Mouse (Mus musculus): ENCODE data around the gene Gm10491. TPM values are rescaled to one million over a fixed set of nuclear protein-coding genes. Genes with fewer than 3 reads are reported as not detected.

The Gm10491 gene
- polyA plus RNA-seq (2015; fragmentation: Nextera tagmentation; extraction: Ambion mirVana) = not detected in 2 replicates

DNA sequence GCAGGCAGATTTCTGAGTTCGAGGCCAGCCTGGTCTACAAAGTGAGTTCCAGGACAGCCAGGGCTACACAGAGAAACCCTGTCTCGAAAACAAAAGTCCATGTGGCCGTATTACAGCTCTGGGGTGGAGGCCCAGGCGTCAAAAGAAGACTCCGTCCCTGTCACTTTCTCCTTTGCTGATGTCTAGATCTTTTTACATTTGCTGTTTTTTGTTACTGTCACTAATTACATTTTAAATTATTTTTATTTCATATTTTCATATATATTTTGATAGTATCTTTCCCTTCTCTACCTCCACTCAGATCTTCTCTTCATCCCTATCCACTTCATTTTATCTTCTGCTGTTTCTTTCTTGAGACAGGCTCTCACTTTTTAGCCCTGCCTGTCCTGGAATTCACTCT lies at the start of gene Gm10491:
Gm10491 (minus strand) TSS at position 101 of the 400 bp plus-strand sequence.
- Histone ChIP-seq H3K27ac (no peak within 1 kb of the TSS), H3K4me3 (no peak within 1 kb of the TSS), H3K9ac (no peak within 1 kb of the TSS), H3K9me3 (no peaks in the 10 kb centered on the region), H3K27me3 (replicated peaks) (no peaks in the 10 kb centered on the region), H3K4me2 (no peak within 1 kb of the TSS), H3K36me3 (replicated peaks) (no peaks in the 10 kb centered on the region), H3K4me1 (no peaks in the 10 kb centered on the region)
- 90% methylated on average over 5 of the region's 5 CpGs for WGBS
- no peak for ATAC-seq (replicated peaks)

DNA sequence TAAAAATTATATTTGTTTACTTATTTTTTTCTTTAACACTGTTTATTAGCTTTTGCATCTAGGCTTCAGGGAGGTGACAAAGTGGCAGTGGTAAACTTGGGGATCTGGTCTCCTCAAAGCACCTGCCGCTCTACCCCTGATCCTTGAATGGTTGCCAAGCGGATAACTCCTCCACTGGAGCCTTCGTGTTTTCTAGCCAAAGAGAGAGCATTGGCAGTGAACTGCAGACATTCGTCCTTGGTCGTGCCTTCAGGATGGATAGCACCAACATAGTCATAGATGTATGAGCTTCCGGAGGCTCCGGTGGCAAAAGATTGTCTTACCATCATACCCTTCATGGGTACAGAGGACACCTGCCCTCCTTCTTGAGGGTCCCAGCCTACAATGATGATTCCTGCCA lies 42.5 kb upstream of the Gm10491 start:
- H3K4me2 ChIP-seq = no peak overlapping the region
- peaks cover 8% of the 10 kb centered on the region; the same call in 1 of the 2 replicates for H3K4me1 ChIP-seq
- no peaks in the 10 kb centered on the region for H3K9me3 ChIP-seq
- no peak for ATAC-seq (replicated peaks)
- H3K27me3 ChIP-seq (replicated peaks) = no peaks in the 10 kb centered on the region
- no peaks in the 10 kb centered on the region for H3K36me3 ChIP-seq (replicated peaks)
- 92% methylated on average over 7 of the region's 7 CpGs for whole genome bisulfite sequencing
- H3K9ac ChIP-seq = no peak overlapping the region
- H3K4me3 ChIP-seq = no peak overlapping the region
- no peak overlapping the region for H3K27ac ChIP-seq

DNA sequence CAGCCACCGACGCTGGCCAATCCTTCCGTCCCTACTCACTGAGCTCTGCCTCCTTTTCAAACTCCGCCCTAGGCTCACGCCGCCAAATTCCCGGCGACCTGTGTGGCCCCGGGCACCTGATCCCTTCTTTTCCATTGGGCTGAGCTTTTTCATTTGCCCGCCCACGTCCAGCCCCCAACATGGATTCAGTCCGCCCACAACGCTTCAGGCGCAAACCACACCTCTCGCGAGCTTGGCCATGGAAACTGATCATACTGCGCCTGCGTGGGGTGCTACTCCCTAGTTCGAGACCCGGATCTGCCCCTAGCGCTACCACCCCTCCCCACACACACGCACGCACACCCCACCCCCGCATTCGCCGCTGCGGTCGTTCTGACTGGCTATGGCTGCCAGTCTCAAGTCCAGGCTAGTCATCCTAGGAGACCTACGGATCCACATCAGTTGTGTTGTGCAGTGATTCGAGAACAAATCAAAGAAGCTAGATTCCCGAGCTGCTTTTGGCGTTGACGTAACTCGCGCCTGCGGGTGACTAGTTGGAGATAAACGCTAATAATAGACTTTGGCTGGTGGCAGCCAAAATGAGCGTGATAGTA lies 40.4 kb upstream of the Gm10491 start:
- Histone ChIP-seq H3K27me3 (replicated peaks) (no peaks in the 10 kb centered on the region), H3K4me1 (peaks cover 8% of the 10 kb centered on the region; the same call in 1 of the 2 replicates), H3K4me3 (peak overlapping the region; percentile 44), H3K4me2 (peak overlapping the region; percentile 55), H3K9ac (peak overlapping the region; percentile 4; the same call in 1 of the 2 replicates), H3K27ac (peak overlapping the region; percentile 69), H3K9me3 (no peaks in the 10 kb centered on the region), H3K36me3 (replicated peaks) (no peaks in the 10 kb centered on the region)
- 18% methylated on average over 38 of the region's 38 CpGs for WGBS
- ATAC-seq (replicated peaks) = peak; percentile 99; the same call in 1 of the 2 replicates

DNA sequence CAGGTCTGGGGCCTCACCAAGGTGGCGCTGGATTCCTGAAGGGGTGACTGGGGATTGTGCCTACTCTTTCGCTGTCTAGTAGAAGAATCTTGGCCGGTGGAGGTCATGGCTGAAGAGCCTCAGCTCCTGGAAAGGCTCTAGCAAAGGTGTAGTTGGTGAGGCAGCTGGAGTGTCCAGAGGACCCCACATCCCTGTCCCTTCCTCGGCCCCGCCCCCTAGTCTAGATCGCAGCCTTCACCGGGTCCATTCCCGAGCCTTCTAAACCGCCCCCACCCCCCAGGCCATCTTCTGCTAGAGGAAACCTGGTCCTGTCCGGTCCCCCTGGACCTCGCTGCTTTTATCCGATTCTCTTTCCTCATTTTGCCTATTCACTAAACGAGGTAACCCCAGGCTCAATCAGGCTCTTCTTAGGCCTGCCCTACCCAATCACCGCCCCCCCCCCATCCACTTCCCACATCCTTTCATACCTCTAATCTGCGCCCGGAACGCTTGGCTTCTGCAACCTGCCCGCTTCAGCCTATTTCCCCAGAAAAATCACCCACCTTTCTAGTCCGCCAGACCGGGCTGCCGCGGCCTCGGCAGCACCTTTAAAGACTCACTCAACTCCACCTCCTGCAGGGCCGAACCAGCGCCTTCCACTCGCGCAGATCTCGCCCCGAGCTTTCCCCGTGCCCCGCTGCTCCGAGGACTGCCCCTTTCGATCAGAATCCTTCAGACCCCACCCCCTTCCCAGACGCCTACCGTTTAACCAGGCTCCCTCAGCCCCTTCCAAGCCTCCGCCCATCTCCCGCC lies 39.7 kb upstream of the Gm10491 start, which contains the start of gene Hdac6:
Hdac6 (minus strand) TSS at position 782 of the 792 bp plus-strand sequence.
- Histone ChIP-seq H3K4me1 (peaks cover 8% of the 10 kb centered on the region; the same call in 1 of the 2 replicates), H3K4me2 (peak within 1 kb of the TSS; percentile 55), H3K9ac (peak within 1 kb of the TSS; percentile 41), H3K9me3 (no peaks in the 10 kb centered on the region), H3K27ac (peak within 1 kb of the TSS; percentile 74), H3K4me3 (peak within 1 kb of the TSS; percentile 44), H3K27me3 (replicated peaks) (no peaks in the 10 kb centered on the region), H3K36me3 (replicated peaks) (no peaks in the 10 kb centered on the region)
- WGBS = 25% methylated on average over 37 of the region's 37 CpGs
- ATAC-seq (replicated peaks) = peak; percentile 29

DNA sequence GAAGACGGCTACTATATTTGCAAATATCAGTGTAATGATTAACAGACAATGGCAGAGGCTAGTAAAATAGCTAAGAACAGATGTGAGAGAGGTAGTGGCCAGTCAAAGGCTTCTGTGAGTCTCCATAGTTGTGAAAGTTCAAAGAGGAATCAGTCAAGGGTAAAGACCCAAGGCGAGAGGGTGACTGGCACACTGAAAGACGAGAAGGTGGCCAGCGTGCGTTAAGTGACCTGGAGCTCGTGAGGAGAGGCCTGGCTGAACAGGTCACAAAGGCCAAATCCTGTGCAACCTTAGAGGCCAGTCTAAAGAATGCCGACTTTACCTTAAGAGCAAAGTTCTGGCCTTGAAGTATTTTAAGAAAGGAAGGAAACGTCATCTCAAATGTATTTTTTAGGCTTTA lies 38.0 kb upstream of the Gm10491 start:
- Histone ChIP-seq H3K9me3 (no peaks in the 10 kb centered on the region), H3K4me3 (no peak overlapping the region), H3K4me2 (no peak overlapping the region), H3K27me3 (replicated peaks) (no peaks in the 10 kb centered on the region), H3K9ac (no peak overlapping the region), H3K27ac (no peak overlapping the region), H3K4me1 (peaks cover 8% of the 10 kb centered on the region; the same call in 1 of the 2 replicates), H3K36me3 (replicated peaks) (no peaks in the 10 kb centered on the region)
- no peak for ATAC-seq (replicated peaks)
- WGBS = 66% methylated on average over 8 of the region's 8 CpGs

DNA sequence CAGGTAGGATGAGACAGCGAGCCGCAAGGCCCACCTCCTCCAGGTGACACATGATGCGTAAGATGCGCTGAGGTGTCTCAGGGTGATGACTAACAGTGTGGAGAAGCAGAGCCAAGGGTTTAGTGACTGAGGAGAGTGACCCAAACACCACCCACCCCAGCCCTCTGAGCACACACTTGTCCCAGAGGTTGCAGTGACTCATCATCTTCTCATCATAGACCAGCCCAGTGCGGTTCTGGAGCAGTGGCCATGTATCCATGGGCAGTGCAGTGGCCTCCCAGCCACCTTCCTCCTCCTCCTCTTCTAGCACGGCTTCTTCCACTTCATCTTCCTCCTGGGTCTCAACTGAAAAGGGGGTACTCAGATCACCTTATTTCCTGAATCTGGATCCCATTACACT lies 30.0 kb upstream of the Gm10491 start:
- no peaks in the 10 kb centered on the region for H3K4me1 ChIP-seq
- H3K27me3 ChIP-seq (replicated peaks) = no peaks in the 10 kb centered on the region
- no peak overlapping the region for H3K4me2 ChIP-seq
- WGBS = 95% methylated on average over 6 of the region's 6 CpGs
- no peak overlapping the region for H3K9ac ChIP-seq
- H3K4me3 ChIP-seq = no peak overlapping the region
- ATAC-seq (replicated peaks) = no peak
- no peaks in the 10 kb centered on the region for H3K36me3 ChIP-seq (replicated peaks)
- no peaks in the 10 kb centered on the region for H3K9me3 ChIP-seq
- H3K27ac ChIP-seq = no peak overlapping the region

DNA sequence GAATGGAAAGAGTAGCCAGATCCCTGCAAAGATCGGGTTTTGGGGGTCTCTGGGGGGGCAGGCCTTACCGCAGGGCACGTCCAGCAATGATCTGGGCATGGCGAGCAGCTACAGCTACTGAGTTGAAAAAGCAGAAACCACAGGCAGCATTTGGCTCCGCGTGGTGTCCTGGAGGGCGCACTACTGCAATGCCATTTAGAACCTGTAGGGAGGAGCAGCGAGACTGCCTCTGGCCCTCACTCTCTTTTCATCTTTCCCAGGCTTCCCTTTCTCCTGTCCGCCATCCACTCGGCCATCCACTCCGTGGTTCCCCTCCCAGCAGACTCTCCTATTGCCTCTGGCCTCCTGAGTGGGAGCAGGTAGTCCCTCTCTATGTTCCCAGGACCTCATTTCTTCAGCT lies 29.2 kb upstream of the Gm10491 start:
- H3K4me3 ChIP-seq = no peak overlapping the region
- no peaks in the 10 kb centered on the region for H3K9me3 ChIP-seq
- 53% methylated on average over 11 of the region's 11 CpGs for WGBS
- ATAC-seq (replicated peaks) = no peak
- no peak overlapping the region for H3K27ac ChIP-seq
- H3K36me3 ChIP-seq (replicated peaks) = no peaks in the 10 kb centered on the region
- no peaks in the 10 kb centered on the region for H3K27me3 ChIP-seq (replicated peaks)
- H3K4me2 ChIP-seq = no peak overlapping the region
- no peak overlapping the region for H3K9ac ChIP-seq
- H3K4me1 ChIP-seq = no peaks in the 10 kb centered on the region

DNA sequence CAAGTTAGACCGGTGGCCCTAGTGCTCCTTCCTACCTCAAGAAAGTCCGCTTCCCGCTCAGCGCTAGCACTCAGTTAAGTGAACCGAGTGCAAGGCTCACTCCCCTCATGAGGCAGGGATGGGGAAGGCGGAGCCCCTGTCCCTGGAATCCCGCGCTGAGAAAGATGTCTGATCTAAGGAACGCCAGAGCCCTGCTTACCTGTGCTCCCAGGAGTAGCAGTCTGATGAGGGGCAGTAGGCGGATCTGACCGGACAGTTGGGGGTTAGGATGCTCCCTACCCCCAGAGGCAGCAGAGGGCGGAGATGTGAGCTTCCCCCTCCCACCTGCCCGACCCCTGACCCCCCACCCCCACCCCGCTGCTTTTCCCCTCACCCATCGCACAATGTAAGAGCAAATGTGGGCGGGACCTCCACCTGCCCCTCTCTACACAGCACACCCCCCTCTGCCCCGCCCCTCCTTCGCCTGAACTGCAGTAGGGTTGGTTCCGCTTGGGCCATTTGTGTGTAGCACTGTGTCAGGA lies 20.7 kb upstream of the Gm10491 start, which contains the start of gene Eras:
Eras (minus strand) TSS at position 338 of the 521 bp plus-strand sequence.
- WGBS = 24% methylated on average over 19 of the region's 19 CpGs
- H3K36me3 ChIP-seq (replicated peaks) = peaks cover 6% of the 10 kb centered on the region; the same call in 1 of the 2 replicates
- H3K4me2 ChIP-seq = no peak within 1 kb of the TSS
- no peak within 1 kb of the TSS for H3K4me3 ChIP-seq
- no peaks in the 10 kb centered on the region for H3K4me1 ChIP-seq
- H3K9me3 ChIP-seq = no peaks in the 10 kb centered on the region
- ATAC-seq (replicated peaks) = no peak
- H3K27me3 ChIP-seq (replicated peaks) = peaks cover 6% of the 10 kb centered on the region
- no peak within 1 kb of the TSS for H3K9ac ChIP-seq
- H3K27ac ChIP-seq = no peak within 1 kb of the TSS

DNA sequence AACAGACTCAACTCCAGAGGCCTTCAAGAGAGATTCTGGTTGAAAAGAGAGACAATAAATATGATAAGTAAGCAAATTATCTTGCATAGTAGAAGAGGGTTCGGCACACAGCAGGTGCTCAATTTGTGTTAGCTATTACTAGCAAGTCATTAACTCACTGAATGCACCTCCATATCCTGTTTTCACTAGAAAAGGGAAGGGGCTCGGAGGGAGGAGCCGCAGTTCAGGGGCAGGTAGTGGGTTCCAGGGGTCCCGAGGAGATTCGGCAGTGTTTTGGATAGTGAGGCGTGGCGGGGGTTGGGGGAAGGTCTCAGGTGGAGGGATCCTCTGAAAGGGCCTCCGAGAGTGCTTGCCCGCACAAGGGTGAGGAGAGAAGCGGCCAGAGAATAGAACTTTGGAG lies 19.5 kb upstream of the Gm10491 start:
- ATAC-seq (replicated peaks) = no peak
- 42% methylated on average over 10 of the region's 10 CpGs for WGBS

DNA sequence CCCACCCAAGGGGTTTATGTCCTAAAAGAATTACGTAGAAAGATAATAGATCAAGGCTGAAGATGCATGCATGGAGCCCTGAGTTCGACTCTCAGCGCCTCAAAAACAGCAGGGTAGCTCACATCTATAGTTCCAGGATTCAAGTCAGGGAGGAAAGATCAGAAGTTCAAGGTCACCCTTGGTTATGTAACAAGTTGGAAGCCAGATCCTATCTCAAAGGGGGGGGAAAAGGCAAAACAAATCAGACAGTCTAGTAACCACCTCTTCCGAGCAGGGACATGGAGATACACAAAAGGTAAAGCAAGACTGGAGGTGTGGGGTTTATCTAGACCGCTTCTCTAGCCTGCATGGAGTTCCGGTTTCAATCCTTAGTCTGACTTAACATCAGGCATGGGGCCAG lies 18.6 kb upstream of the Gm10491 start:
- H3K4me3 ChIP-seq = no peak overlapping the region
- H3K4me2 ChIP-seq = no peak overlapping the region
- H3K4me1 ChIP-seq = peaks cover 11% of the 10 kb centered on the region
- H3K36me3 ChIP-seq (replicated peaks) = peaks cover 2% of the 10 kb centered on the region; the same call in 1 of the 2 replicates
- peaks cover 6% of the 10 kb centered on the region for H3K27me3 ChIP-seq (replicated peaks)
- WGBS = 75% methylated on average over 6 of the region's 6 CpGs
- no peak overlapping the region for H3K27ac ChIP-seq
- no peak overlapping the region for H3K9ac ChIP-seq
- H3K9me3 ChIP-seq = no peaks in the 10 kb centered on the region
- ATAC-seq (replicated peaks) = no peak

More for the DNA sequence above, 19.5 kb upstream of the Gm10491 start:
- Histone ChIP-seq H3K4me1 (peaks cover 9% of the 10 kb centered on the region), H3K36me3 (replicated peaks) (peaks cover 6% of the 10 kb centered on the region; the same call in 1 of the 2 replicates), H3K4me3 (no peak overlapping the region), H3K4me2 (no peak overlapping the region), H3K9me3 (no peaks in the 10 kb centered on the region), H3K27me3 (replicated peaks) (peaks cover 6% of the 10 kb centered on the region), H3K9ac (no peak overlapping the region), H3K27ac (no peak overlapping the region)

DNA sequence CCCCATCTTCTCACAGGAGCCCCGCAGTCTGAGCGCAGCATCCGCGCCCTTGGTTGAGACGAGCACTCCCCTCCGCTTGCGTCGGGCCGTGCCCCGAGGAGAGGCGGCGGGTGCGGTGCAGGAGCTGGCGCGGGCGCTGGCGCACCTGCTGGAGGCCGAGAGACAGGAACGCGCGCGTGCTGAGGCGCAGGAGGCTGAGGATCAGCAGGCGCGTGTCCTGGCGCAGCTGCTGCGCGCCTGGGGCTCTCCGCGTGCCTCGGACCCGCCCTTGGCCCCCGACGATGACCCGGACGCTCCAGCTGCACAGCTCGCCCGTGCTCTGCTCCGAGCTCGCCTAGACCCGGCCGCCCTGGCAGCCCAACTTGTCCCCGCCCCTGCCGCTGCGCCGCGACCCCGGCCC lies 14.4 kb upstream of the Gm10491 start:
- peak; percentile 13; the same call in 1 of the 2 replicates for ATAC-seq (replicated peaks)
- 18% methylated on average over 47 of the region's 48 CpGs for WGBS
- no peaks in the 10 kb centered on the region for H3K9me3 ChIP-seq

More for the DNA sequence above, 14.4 kb upstream of the Gm10491 start:
- peak overlapping the region; percentile 83; the same call in 1 of the 2 replicates for H3K27ac ChIP-seq
- H3K9ac ChIP-seq = peak overlapping the region; percentile 65
- H3K4me3 ChIP-seq = peak overlapping the region; percentile 53
- H3K27me3 ChIP-seq (replicated peaks) = no peaks in the 10 kb centered on the region
- peak overlapping the region; percentile 68 for H3K4me2 ChIP-seq
- H3K36me3 ChIP-seq (replicated peaks) = 0 out of 2 replicates have a peak, but pooled peaks cover 2% of the 10 kb centered on the region
- peaks cover 14% of the 10 kb centered on the region for H3K4me1 ChIP-seq
